Mouse (Mus musculus): ENCODE data around the gene Rspo1. TPM values are rescaled to one million over a fixed set of nuclear protein-coding genes. Genes with fewer than 3 reads are reported as not detected.

The Rspo1 gene
- total and polyA plus RNA-seq, 3 experiments = 0.25 to 0.50 (median 0.31) TPM

GRCm38 (mm10) chr4:124972316-124972715 lies 13.9 kb upstream of the Rspo1 start:
- no peaks in the 10 kb centered on the region for H3K9me3 ChIP-seq (replicated peaks; ENCODE audit: low read length)
- H3K4me1 ChIP-seq (ENCODE audit: control insufficient read depth in 1 of 2, insufficient read depth in 2 of 2) = peaks cover 0 to 3% of the 10 kb centered on the region in 2 experiments; a peak in 1 of 4 replicates
- dilution Hi-C loops (cut with MboI; ENCODE audit: extremely low pct_ligation_motif_present, extremely low pct_unique_long_range_greater_than_20kb, low sequenced_read_pairs) = loop anchor here (25.0 kb wide), 1 partner anchor 90 kb away; the partner anchor contains the start of genes Dnali1 and Snip1
- no peak overlapping the region for H3K4me2 ChIP-seq (ENCODE audit: insufficient read depth, low read depth, poor library complexity, severe bottlenecking)
- no peak for DNase-seq (ENCODE audit: extremely low read depth)
- H3K9ac ChIP-seq (ENCODE audit: insufficient read depth, low read depth) = no peak overlapping the region
- no peak overlapping the region for H3K4me3 ChIP-seq (replicated peaks in 1 of 3; ENCODE audit: low read depth in 2 of 3, low read length in 2 of 3, poor library complexity in 1 of 3)
- H3K79me2 ChIP-seq (replicated peaks; ENCODE audit: control insufficient read depth, extremely low read depth, insufficient read depth, poor library complexity, severe bottlenecking) = no peaks in the 10 kb centered on the region
- TF ChIP-seq ZMIZ1 (IDR thresholded peaks at IDR 0.05; ENCODE audit: low read depth, low read length) = no peak
- no peak for TF ChIP-seq HCFC1 (IDR thresholded peaks at IDR 0.05; ENCODE audit: low read depth, low read length)
- TF ChIP-seq MYC (IDR thresholded peaks at IDR 0.05; ENCODE audit: low read depth, low read length) = no peak
- no peak for TF ChIP-seq PAX5 (IDR thresholded peaks at IDR 0.05; ENCODE audit: low read length)
- TF ChIP-seq EP300 (IDR thresholded peaks at IDR 0.05; ENCODE audit: low read length) = no peak
- TF ChIP-seq RCOR1 (conservative IDR thresholded peaks at IDR 0.05; ENCODE audit: low read depth, low read length) = no peak
- TF ChIP-seq GABPA (IDR thresholded peaks at IDR 0.05; ENCODE audit: insufficient replicate concordance, low read depth, low read length) = no peak
- TF ChIP-seq JUN (IDR thresholded peaks at IDR 0.05; ENCODE audit: insufficient read depth, low read depth, low read length) = no peak
- no peak for TF ChIP-seq MAFK (IDR thresholded peaks at IDR 0.05; ENCODE audit: insufficient replicate concordance, low read length)
- no peak for TF ChIP-seq MAZ (IDR thresholded peaks at IDR 0.05; ENCODE audit: low read depth, low read length)
- no peak for TF ChIP-seq ELF1 (IDR thresholded peaks at IDR 0.05; ENCODE audit: low read depth, low read length)
- no peak for TF ChIP-seq RAD21 (IDR thresholded peaks at IDR 0.05; ENCODE audit: low read depth, low read length)
- TF ChIP-seq CHD2 (IDR thresholded peaks at IDR 0.05; ENCODE audit: low read length) = no peak
- H3K27me3 ChIP-seq (replicated peaks) = peaks cover 45% of the 10 kb centered on the region
- H3K36me3 ChIP-seq (replicated peaks in 1 of 2; ENCODE audit: control insufficient read depth in 1 of 2, insufficient read depth in 1 of 2, low read length in 1 of 2) = no peaks in the 10 kb centered on the region
- in situ Hi-C loops (cut with MboI; ENCODE audit: low pct_ligation_motif_present, low pct_unique_long_range_greater_than_20kb, low sequenced_read_pairs) = no loop called here
- H3K27ac ChIP-seq (ENCODE audit: insufficient read depth, low read depth) = no peak overlapping the region

- H3K27ac ChIP-seq (ENCODE audit: insufficient read depth, low read depth) = no peak overlapping the region
- H3K36me3 ChIP-seq (replicated peaks in 1 of 2; ENCODE audit: control insufficient read depth in 1 of 2, insufficient read depth in 1 of 2, low read length in 1 of 2) = no peaks in the 10 kb centered on the region
- TF ChIP-seq ELF1 (IDR thresholded peaks at IDR 0.05; ENCODE audit: low read depth, low read length) (0 out of 2 replicates have a peak, but pooled peaks have one; percentile 22), IRF4 (IDR thresholded peaks at IDR 0.05; ENCODE audit: low read depth, low read length) (no peak)
- no peaks in the 10 kb centered on the region for H3K9me3 ChIP-seq (replicated peaks; ENCODE audit: low read length)
- peaks cover 47% of the 10 kb centered on the region for H3K27me3 ChIP-seq (replicated peaks)
- no peak overlapping the region for H3K4me3 ChIP-seq (replicated peaks in 1 of 3; ENCODE audit: low read depth in 2 of 3, low read length in 2 of 3, poor library complexity in 1 of 3)
- in situ Hi-C loops (cut with MboI; ENCODE audit: low pct_ligation_motif_present, low pct_unique_long_range_greater_than_20kb, low sequenced_read_pairs) (no loop called here), dilution Hi-C loops (cut with MboI; ENCODE audit: extremely low pct_ligation_motif_present, extremely low pct_unique_long_range_greater_than_20kb, low sequenced_read_pairs) (loop anchor here (25.0 kb wide), 1 partner anchor 89 kb away; the partner anchor contains the start of genes Dnali1 and Snip1)
- H3K79me2 ChIP-seq (replicated peaks; ENCODE audit: control insufficient read depth, extremely low read depth, insufficient read depth, poor library complexity, severe bottlenecking) = no peaks in the 10 kb centered on the region
- DNase-seq (ENCODE audit: extremely low read depth) = peak; percentile 54
- no peak overlapping the region for H3K9ac ChIP-seq (ENCODE audit: insufficient read depth, low read depth)
- peaks cover 0 to 3% of the 10 kb centered on the region in 2 experiments; a peak in 1 of 4 replicates for H3K4me1 ChIP-seq (ENCODE audit: control insufficient read depth in 1 of 2, insufficient read depth in 2 of 2)
- no peak overlapping the region for H3K4me2 ChIP-seq (ENCODE audit: insufficient read depth, low read depth, poor library complexity, severe bottlenecking)
Measured at GRCm38 (mm10) chr4:124973296-124973695, 12.9 kb upstream of the Rspo1 start.

Measured in CH12.LX (cell line).